Mouse (Mus musculus) olfactory bulb, adult 2 months (tissue): ENCODE measurements at regions not wholly inside any gene's neighbourhood (a gene's known extent, or its start where the extent isn't known, plus 50 kb on each side); places are given as distances from the start of the nearest gene placed in this dataset.
"Not testable (repeated sequence)": the region's sequence is repeated elsewhere in the genome, so short reads cannot be mapped to it uniquely, and the experiment has no call there.

Source experiments
- H3K27ac ChIP-seq: fragments of 200-500 bp; 2 replicates; pipeline ENCODE4 v1.5.1; 2012; ENCODE audit warnings: low read depth, low read length; ENCODE audit not compliant: insufficient read depth
- H3K4me1 ChIP-seq: fragments of 200-500 bp; 2 replicates; pipeline ENCODE4 v1.6.1; 2012; ENCODE audit warnings: low read length; ENCODE audit not compliant: control insufficient read depth, insufficient read depth
- H3K4me3 ChIP-seq: fragments of 200-500 bp; 2 replicates; pipeline ENCODE4 v1.5.1; 2012; ENCODE audit warnings: mild to moderate bottlenecking, low read depth, low read length, moderate library complexity; ENCODE audit not compliant: insufficient read depth
- CTCF ChIP-seq: fragments of 200-500 bp; IDR thresholded peaks from 2 replicates; pipeline ENCODE4 v1.5.1; 2012; ENCODE audit warnings: low read depth, mild to moderate bottlenecking, low read length, moderate library complexity; ENCODE audit not compliant: insufficient read depth
- POLR2A ChIP-seq: fragments of 200-500 bp; IDR thresholded peaks from 2 replicates; pipeline ENCODE4 v1.6.1; 2012; ENCODE audit warnings: mild to moderate bottlenecking, low read depth, low read length, moderate library complexity; ENCODE audit not compliant: insufficient read depth
- WGBS: fragments of 180-500 bp; shearing (Covaris S2); methylation state at CpG from one replicate; pipeline ENCODE4 v1.1.7; 2018; 5-methylcytosine and 5-hydroxymethylcytosine counted together

DNA sequence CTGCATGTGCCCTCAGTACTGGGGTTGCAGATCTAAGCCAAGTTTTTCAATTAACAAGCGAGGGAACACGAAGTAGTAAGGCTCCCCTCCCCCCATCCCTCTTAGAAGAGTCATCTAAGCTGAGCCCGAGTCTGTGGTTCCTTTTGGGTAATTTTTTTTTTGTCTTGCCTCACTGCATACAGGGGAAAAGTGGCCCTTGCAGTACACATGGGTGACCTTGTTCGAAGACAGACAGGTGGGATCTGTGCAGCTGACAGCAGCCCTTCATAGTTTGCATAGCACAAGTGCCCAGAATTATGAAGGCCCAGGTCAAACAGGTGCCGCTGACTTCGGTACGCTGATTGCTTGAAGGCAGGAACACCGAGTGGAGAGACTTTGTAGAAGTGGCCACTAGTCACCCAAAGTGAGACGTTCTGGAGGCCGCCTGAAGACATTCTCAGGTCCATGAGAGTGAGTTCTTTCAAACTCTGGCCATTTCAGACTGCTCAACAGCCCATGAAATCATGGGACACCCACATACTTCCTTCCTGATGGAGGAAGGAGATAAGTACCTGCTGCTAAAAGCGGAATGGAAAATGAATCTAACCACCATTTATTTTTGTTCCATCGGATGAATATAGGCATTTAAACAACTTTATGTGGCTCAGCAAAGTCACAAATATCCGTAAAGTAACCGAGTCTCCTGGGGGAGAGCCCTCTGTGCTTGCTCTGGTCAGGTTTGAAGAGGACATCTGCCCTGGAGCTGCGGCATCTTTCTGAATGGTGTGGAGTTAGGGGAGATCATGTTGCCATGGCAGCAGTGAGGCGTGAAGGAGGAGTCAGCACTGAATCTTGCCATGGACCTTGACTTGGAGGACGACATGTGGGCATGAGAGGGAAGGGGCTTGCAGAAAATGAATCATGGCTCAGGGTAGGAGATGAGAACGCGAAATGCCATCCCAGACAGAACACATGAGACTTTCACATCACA is 79.8 kb upstream of the Rpl34 start:
- 82% methylated on average over 19 of the region's 19 CpGs for WGBS
- TF ChIP-seq POLR2A: no peak
- no peak for TF ChIP-seq CTCF
- Histone ChIP-seq H3K4me3 (no peak overlapping the region), H3K4me1 (peaks cover 3% of the 10 kb centered on the region; the same call in 1 of the 2 replicates), H3K27ac (no peak overlapping the region)

DNA sequence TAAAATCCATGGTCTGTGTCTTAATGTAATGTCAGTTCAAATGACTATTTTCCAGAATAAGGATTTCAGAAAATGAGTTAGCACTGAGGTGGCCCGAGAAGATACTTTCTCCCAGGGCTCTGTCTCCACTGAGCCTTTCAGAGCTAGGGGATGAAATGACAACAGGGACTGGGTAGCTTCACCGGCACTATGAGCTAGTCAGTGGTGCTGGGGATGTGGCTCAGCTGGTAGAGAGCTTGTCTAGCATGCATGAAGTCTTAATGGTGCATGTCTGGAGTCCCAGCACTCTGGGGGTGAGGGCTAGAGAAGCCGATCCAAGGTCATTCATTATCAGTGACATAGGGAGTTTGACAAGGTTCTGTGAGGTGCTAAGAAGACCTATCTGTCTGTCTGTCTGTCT is 75.1 kb upstream of the Rpl34 start:
- WGBS: 96% methylated on average over 3 of the region's 3 CpGs
- Histone ChIP-seq H3K4me3 (no peak overlapping the region), H3K4me1 (peaks cover 2% of the 10 kb centered on the region; the same call in 1 of the 2 replicates), H3K27ac (no peak overlapping the region)
- no peak for TF ChIP-seq POLR2A
- no peak for TF ChIP-seq CTCF

GRCm38 (mm10) chr3:130804327-130804662 is 74.1 kb upstream of the Rpl34 start:
- 87% methylated on average over 6 of the region's 6 CpGs for WGBS
- Histone ChIP-seq H3K4me3 (no peak overlapping the region), H3K4me1 (no peaks in the 10 kb centered on the region), H3K27ac (no peak overlapping the region)
- no peak for TF ChIP-seq POLR2A
- TF ChIP-seq CTCF: no peak

- TF ChIP-seq POLR2A (no peak), CTCF (no peak)
- 77% methylated on average over 12 of the region's 12 CpGs for WGBS
- no peaks in the 10 kb centered on the region for H3K4me1 ChIP-seq
- no peak overlapping the region for H3K4me3 ChIP-seq
- no peak overlapping the region for H3K27ac ChIP-seq
These were observed 73.6 kb upstream of the Rpl34 start for GRCm38 (mm10) chr3:130803591-130804326.

GRCm38 (mm10) chr3:130800016-130800415 is 69.8 kb upstream of the Rpl34 start:
- H3K4me1 ChIP-seq: no peaks in the 10 kb centered on the region
- no peak overlapping the region for H3K4me3 ChIP-seq
- H3K27ac ChIP-seq: no peak overlapping the region
- TF ChIP-seq CTCF (no peak), POLR2A (no peak)
- WGBS: 77% methylated on average over 2 of the region's 2 CpGs

DNA sequence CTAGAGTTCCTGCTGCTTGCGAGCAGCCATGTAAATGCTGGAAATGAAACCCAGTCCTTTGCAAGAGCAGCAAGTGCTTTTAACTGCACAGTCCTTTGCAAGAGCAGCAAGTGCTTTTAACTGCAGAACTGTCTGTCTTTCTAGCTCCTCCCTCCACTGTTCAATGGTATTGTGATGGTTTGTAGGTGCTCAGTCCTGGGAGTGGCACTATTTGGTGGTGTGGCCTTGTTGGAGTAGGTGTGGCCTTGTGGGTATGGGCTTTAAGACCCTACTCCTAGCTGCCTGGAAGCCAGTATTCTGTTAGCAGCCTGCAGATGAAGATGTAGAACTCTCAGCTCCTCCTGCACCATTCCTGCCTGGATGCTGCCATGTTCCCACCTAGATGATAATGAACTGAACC is 67.8 kb upstream of the Rpl34 start:
- H3K4me3 ChIP-seq, H3K27ac ChIP-seq, H3K4me1 ChIP-seq: not testable (repeated sequence)
- 94% methylated on average over 1 of the region's 1 CpGs for WGBS

GRCm38 (mm10) chr3:130796531-130796930 is 66.3 kb upstream of the Rpl34 start:
- TF ChIP-seq POLR2A (no peak), CTCF (no peak)
- Histone ChIP-seq H3K27ac (no peak overlapping the region), H3K4me3 (no peak overlapping the region), H3K4me1 (no peaks in the 10 kb centered on the region)
- WGBS: 71% methylated on average over 8 of the region's 8 CpGs

- 91% methylated on average over 4 of the region's 4 CpGs for WGBS
These were observed 65.2 kb upstream of the Rpl34 start for GRCm38 (mm10) chr3:130795396-130795795.

More at GRCm38 (mm10) chr3:130795396-130795795, 65.2 kb upstream of the Rpl34 start:
- Histone ChIP-seq H3K27ac (no peak overlapping the region), H3K4me1 (no peaks in the 10 kb centered on the region), H3K4me3 (no peak overlapping the region)
- TF ChIP-seq POLR2A (no peak), CTCF (no peak)
